Mouse (Mus musculus) lung, adult 2 months (tissue): Measurements from ENCODE around the gene Mcemp1.

ENCODE experiments used
- CTCF ChIP-seq: fragments of 200-500 bp; IDR thresholded peaks from 2 replicates; pipeline ENCODE4 v1.5.1; 2011; ENCODE audit warnings: mild to moderate bottlenecking, low read length, control low read depth; ENCODE audit not compliant: insufficient read depth
- POLR2A ChIP-seq: fragments of 200-500 bp; IDR thresholded peaks from 2 replicates; pipeline ENCODE4 v1.6.1; 2011; ENCODE audit warnings: low read depth, mild to moderate bottlenecking, control low read depth, low read length, borderline replicate concordance; ENCODE audit errors: extremely low read depth

- TF ChIP-seq POLR2A (no peak), CTCF (no peak)
These were observed 44.8 kb downstream of the Mcemp1 start for GRCm38 (mm10) chr8:3710312-3710711.
